Mouse (Mus musculus) ES-Bruce4 (cell line): ENCODE measurements around the gene Pnmt. TPM values are rescaled to one million over a fixed set of nuclear protein-coding genes. Genes with fewer than 3 reads are reported as not detected.
A peak's percentile ranks its signal among the peaks of the same experiment; 100 is the strongest.

Source experiments
- H3K27ac ChIP-seq: 2 replicates; pipeline ENCODE4 v1.5.1; 2012; ENCODE audit warnings: low read length, inconsistent platforms; ENCODE audit not compliant: insufficient read depth
- H3K27me3 ChIP-seq: 2 replicates; pipeline ENCODE4 v1.6.1; 2012; ENCODE audit warnings: mild to moderate bottlenecking, low read length, inconsistent platforms; ENCODE audit not compliant: control insufficient read depth, poor library complexity, insufficient read depth, severe bottlenecking
- H3K36me3 ChIP-seq: 2 replicates; pipeline ENCODE4 v1.6.1; 2012; ENCODE audit warnings: inconsistent platforms, mild to moderate bottlenecking, low read length, moderate library complexity; ENCODE audit not compliant: control insufficient read depth, poor library complexity, insufficient read depth, severe bottlenecking
- H3K4me1 ChIP-seq: one replicate; pipeline ENCODE4 v1.8.1; 2011; ENCODE audit warnings: low read length; ENCODE audit not compliant: control insufficient read depth, insufficient read depth
- H3K4me3 ChIP-seq: 2 replicates; pipeline ENCODE4 v1.5.1; 2011; ENCODE audit warnings: low read depth, mild to moderate bottlenecking, low read length
- H3K9ac ChIP-seq: 2 replicates; pipeline ENCODE4 v1.6.1; 2012; ENCODE audit warnings: low read depth, mild to moderate bottlenecking, inconsistent platforms; ENCODE audit not compliant: poor library complexity, severe bottlenecking
- H3K9me3 ChIP-seq: replicated peaks from 2 replicates; pipeline ENCODE4 v1.6.1; 2012; ENCODE audit warnings: mild to moderate bottlenecking, low read length, inconsistent platforms; ENCODE audit not compliant: control insufficient read depth, poor library complexity, insufficient read depth, severe bottlenecking
- CTCF ChIP-seq: IDR thresholded peaks from one replicate; pipeline ENCODE4 v1.8.1; 2011; ENCODE audit warnings: low read depth, low read length
- EP300 ChIP-seq: IDR thresholded peaks from 2 replicates; pipeline ENCODE4 v1.6.1; 2011; ENCODE audit warnings: low read depth, low read length; ENCODE audit not compliant: insufficient read depth
- POLR2A ChIP-seq: IDR thresholded peaks from one replicate; pipeline ENCODE4 v1.8.1; 2011; ENCODE audit warnings: low read length; ENCODE audit not compliant: insufficient read depth
- polyA plus RNA-seq: library from polyadenylated mRNA; stranded (reverse); fragments of >200 nt; gene quantifications from 2 replicates; pipeline ENCODE4 v1.2.4, GENCODE M21; 2011; ENCODE audit warnings: low read depth; ENCODE audit not compliant: missing spikeins, insufficient read depth, insufficient read length

Gene Pnmt
- not detected in 2 replicates for polyA plus RNA-seq

GRCm38 (mm10) chr11:98385638-98386585 is at the start of gene Pnmt:
Pnmt (plus strand) TSS chr11:98386450.
- no peaks in the 10 kb centered on the region for H3K9me3 ChIP-seq
- no peaks in the 10 kb centered on the region for H3K36me3 ChIP-seq
- no peaks in the 10 kb centered on the region for H3K4me1 ChIP-seq
- TF ChIP-seq POLR2A (no peak), EP300 (no peak), CTCF (no peak)
- H3K9ac ChIP-seq = no peak within 1 kb of the TSS
- peak within 1 kb of the TSS; percentile 5 for H3K4me3 ChIP-seq
- H3K27me3 ChIP-seq = no peaks in the 10 kb centered on the region
- no peak within 1 kb of the TSS for H3K27ac ChIP-seq

- Histone ChIP-seq H3K36me3 (no peaks in the 10 kb centered on the region), H3K4me1 (no peaks in the 10 kb centered on the region), H3K27me3 (peaks cover 27% of the 10 kb centered on the region), H3K4me3 (peak overlapping the region; percentile 55), H3K9me3 (no peaks in the 10 kb centered on the region), H3K27ac (no peak overlapping the region), H3K9ac (peak overlapping the region; percentile 57)
- TF ChIP-seq CTCF = no peak
- no peak for TF ChIP-seq EP300
- no peak for TF ChIP-seq POLR2A
Measured at GRCm38 (mm10) chr11:98338507-98338961, 47.7 kb upstream of the Pnmt start.

GRCm38 (mm10) chr11:98339071-98339501 is 47.2 kb upstream of the Pnmt start:
- Histone ChIP-seq H3K4me3 (peak overlapping the region; percentile 20), H3K9me3 (no peaks in the 10 kb centered on the region), H3K4me1 (no peaks in the 10 kb centered on the region), H3K36me3 (no peaks in the 10 kb centered on the region), H3K9ac (peak overlapping the region; percentile 57; the same call in 1 of the 2 replicates), H3K27ac (no peak overlapping the region), H3K27me3 (peaks cover 27% of the 10 kb centered on the region)
- TF ChIP-seq EP300 (no peak), POLR2A (no peak), CTCF (no peak)

- H3K9me3 ChIP-seq = no peaks in the 10 kb centered on the region
- no peak overlapping the region for H3K4me3 ChIP-seq
- H3K9ac ChIP-seq = no peak overlapping the region
- H3K27me3 ChIP-seq = peaks cover 27% of the 10 kb centered on the region
- no peaks in the 10 kb centered on the region for H3K4me1 ChIP-seq
- no peak overlapping the region for H3K27ac ChIP-seq
- TF ChIP-seq POLR2A = no peak
- TF ChIP-seq EP300 = no peak
- no peak for TF ChIP-seq CTCF
- no peaks in the 10 kb centered on the region for H3K36me3 ChIP-seq
Measured at GRCm38 (mm10) chr11:98339679-98340287, 46.5 kb upstream of the Pnmt start.

- TF ChIP-seq EP300 (no peak), CTCF (no peak)
- Histone ChIP-seq H3K27ac (no peak overlapping the region), H3K4me1 (no peaks in the 10 kb centered on the region), H3K9ac (no peak overlapping the region), H3K9me3 (no peaks in the 10 kb centered on the region), H3K36me3 (no peaks in the 10 kb centered on the region), H3K4me3 (no peak overlapping the region), H3K27me3 (peaks cover 27% of the 10 kb centered on the region)
Measured at GRCm38 (mm10) chr11:98340597-98340996, 45.7 kb upstream of the Pnmt start.

- Histone ChIP-seq H3K9me3 (no peaks in the 10 kb centered on the region), H3K27ac (no peak overlapping the region), H3K36me3 (no peaks in the 10 kb centered on the region), H3K4me3 (no peak overlapping the region), H3K9ac (no peak overlapping the region), H3K27me3 (peaks cover 27% of the 10 kb centered on the region), H3K4me1 (no peaks in the 10 kb centered on the region)
- no peak for TF ChIP-seq POLR2A
- TF ChIP-seq CTCF = no peak
- no peak for TF ChIP-seq EP300
Measured at GRCm38 (mm10) chr11:98341174-98341573, 45.1 kb upstream of the Pnmt start.
